Mouse (Mus musculus): ENCODE measurements at regions not wholly inside any gene's neighbourhood (a gene's known extent, or its start where the extent isn't known, plus 50 kb on each side); places are given as distances from the start of the nearest gene placed in this dataset.
A peak's percentile ranks its signal among the peaks of the same experiment; 100 is the strongest.

- no peak for DNase-seq (ENCODE audit: low spot score in 2 of 2)
These were observed 1700.9 kb upstream of the Sel1l start for GRCm38 (mm10) chr12:93549900-93550299.

- DNase-seq (ENCODE audit: low spot score in 2 of 2), result no peak
These were observed 1674.5 kb upstream of the Sel1l start for GRCm38 (mm10) chr12:93523465-93523864.

DNA sequence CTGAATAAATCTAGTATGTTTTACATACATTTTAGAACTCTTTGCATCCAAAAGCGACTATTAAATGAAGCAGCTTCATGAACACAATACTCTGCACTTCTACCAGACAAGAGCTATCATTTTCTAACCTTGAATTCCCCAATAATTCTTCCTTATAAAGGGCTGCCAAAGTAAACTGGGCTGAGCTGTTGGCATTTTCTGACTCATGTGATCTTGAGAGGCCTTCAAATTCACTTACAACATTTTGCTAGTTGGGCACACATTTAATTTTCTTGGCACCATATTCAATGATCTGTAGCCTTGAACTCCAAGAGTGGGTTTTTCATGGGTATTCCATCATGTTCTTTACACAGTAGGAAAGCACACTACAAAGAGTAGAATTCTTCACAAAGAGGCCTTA lies 1637.4 kb upstream of the Sel1l start:
- no peak for DNase-seq (ENCODE audit: low spot score in 2 of 2)

DNA sequence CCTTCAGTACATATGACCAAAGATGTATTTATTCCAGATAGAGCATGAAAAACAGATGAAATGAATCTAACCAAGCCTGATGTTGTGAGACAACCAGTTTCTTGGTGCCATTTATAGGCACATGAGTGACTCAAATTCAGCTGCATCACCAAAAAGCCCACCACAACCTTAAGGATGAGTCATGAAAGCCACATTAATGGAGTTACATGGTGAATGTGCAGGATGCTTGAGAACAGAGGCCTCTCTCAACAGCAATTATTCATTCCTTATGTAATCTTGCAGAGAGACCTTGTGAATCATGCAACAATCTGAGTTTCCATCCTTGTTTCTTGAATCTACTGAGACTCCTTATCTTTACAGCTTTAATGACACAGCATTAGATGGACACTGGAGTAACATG lies 1613.1 kb upstream of the Sel1l start:
- no peak for DNase-seq (ENCODE audit: low spot score in 2 of 2)

- DNase-seq (ENCODE audit: low spot score in 2 of 2), result no peak
These were observed 1600.5 kb upstream of the Sel1l start for GRCm38 (mm10) chr12:93449436-93449835.

DNA sequence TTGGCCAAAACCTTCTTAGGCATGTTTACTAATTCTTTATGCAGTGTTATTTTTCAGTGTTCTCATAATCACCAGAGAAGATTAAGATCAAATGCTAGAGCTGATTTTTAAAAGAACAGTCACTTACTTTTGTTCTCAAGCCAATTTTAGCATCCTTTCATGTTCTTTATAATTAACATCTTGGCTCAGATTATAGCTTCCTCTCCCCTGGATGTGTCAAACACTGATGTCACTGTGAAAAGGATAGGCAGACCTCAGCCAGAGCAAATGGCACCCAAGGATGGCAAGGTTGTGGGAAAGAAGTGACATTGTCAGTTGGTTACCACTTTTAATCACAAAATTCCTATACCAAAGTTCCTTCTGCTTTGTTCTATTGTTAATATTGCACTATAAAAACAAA lies 1580.3 kb upstream of the Sel1l start:
- no peak for DNase-seq (ENCODE audit: low spot score in 2 of 2)

- DNase-seq (ENCODE audit: low spot score in 2 of 2), result no peak
These were observed 1579.0 kb upstream of the Sel1l start for GRCm38 (mm10) chr12:93427988-93428387.

DNA sequence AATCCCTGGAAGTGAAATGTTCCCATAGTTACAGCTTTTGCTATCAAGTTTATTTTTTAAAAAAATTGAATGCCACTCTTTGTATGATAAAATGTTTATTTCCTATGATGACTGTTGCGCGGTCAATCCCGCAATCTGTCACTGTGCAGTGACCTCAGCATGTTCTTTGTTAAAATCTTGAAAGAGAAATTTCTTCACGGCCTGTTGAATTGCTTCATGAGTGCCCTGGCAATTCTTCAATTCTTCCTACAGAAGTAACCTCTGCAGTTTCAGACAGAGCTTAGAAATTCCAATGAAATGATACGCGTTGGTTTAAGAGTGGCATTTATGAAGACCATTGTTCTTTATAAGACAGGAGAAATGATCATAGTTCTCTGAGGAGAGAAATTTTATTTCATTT lies 1567.4 kb upstream of the Sel1l start:
- DNase-seq (ENCODE audit: low spot score in 2 of 2), result no peak

DNA sequence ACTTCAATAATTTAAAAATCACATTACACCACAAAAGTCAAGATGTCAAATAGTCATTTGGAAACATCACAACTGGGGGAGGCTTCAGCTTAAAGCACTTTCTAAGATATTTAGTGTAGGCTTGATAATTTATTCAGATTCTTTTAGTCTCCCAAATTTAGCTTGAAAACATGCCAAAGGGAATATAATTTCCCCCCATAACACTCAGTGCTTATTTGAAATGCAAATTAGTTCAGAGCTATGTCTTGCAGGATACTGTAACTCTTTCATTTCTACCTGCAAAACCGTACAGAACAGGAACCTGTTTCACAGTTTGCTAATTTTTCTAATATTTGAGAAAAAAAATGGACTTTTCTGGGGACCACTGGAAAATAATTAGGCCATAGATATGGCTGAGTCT lies 1566.8 kb upstream of the Sel1l start:
- DNase-seq (ENCODE audit: low spot score in 2 of 2), result no peak

- no peak for DNase-seq (ENCODE audit: low spot score in 2 of 2)
These were observed 1536.6 kb upstream of the Sel1l start for GRCm38 (mm10) chr12:93385578-93385977.

DNA sequence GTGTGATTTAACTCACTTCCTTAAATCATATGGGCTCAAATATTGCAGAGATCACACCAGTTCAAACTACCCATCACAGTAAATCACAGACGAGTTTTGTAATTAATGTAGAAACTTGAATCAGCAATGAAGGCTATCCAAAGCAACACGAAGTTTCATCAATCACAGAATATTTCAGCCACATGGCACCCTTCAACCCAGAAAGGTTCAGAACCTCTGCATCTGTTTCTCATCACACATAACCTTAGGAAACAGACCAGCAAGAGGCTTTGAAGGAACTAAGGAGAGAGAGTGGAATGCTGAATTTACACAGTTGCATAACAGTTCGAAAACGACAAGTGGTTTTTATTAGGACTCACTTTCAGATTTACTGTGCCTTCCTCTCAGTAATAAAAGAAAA lies 1494.0 kb upstream of the Sel1l start:
- no peak for DNase-seq (ENCODE audit: low spot score in 2 of 2)

DNA sequence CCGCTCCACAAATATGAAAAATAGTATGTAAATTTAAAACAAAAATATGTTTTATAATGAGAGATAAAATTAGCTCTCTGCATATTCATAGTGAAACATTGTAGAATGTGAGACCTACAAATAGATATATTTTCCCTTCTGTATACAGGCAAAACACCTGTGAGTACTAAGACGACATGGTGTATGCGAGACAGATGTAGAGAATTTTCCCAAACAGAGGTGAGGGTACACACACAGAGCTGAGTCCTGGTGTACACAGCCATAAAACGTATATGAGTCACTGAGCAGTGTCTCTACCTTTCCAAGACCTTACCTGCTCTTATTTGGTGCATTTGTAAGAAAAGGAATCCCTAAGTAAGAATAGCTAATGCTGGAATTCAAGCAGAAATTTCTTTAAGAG lies 1493.6 kb upstream of the Sel1l start:
- no peak for DNase-seq (ENCODE audit: low spot score in 2 of 2)

- no peak for DNase-seq (ENCODE audit: low spot score in 2 of 2)
These were observed 1486.6 kb upstream of the Sel1l start for GRCm38 (mm10) chr12:93335520-93335919.

GRCm38 (mm10) chr12:93312214-93312613 lies 1463.3 kb upstream of the Sel1l start:
- no peak for DNase-seq (ENCODE audit: low spot score in 2 of 2)

GRCm38 (mm10) chr12:93281816-93282215 lies 1432.9 kb upstream of the Sel1l start:
- no peak for DNase-seq (ENCODE audit: low spot score in 2 of 2)

DNA sequence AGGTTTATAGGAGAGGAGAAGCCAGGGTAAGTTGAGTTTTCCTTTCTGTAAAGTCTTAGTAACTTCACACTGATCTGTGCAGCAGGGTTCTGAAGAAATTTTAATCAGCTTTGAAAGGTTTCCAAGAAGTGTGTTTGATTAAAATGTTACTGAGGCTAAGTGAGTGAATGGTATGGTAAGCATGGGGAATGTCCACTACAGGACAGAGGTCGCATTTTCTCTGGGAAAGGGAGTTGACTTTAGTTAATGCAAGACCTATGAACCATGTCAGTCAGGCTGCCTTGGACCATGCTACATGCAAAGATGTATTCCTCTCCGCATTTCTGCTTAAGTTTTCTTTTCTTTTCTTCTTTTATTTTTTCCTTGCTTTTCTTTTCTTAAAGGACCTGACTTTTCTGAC lies 1424.7 kb upstream of the Sel1l start:
- DNase-seq (ENCODE audit: low spot score in 2 of 2), result no peak

GRCm38 (mm10) chr12:93230237-93230636 lies 1381.3 kb upstream of the Sel1l start:
- no peak for DNase-seq (ENCODE audit: low spot score in 2 of 2)

DNA sequence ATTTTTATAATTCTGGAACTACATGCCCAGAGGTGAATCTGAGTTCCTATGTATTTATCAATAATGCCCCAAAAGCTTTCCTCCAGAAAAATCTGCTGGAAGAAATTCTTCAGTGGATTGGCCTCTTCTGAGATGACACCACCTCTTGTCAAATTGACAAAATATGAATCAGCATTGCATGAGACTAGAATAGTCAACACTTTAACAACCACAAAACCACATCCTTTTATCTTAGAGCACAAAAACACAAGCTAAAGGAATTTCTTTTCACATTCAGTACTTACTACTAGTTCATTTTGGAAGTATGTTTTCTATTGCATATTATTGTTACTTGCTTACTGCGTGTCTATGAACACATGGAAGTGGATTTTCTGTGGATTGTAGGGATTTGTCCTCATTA lies 1377.9 kb upstream of the Sel1l start:
- no peak for DNase-seq (ENCODE audit: low spot score in 2 of 2)

DNA sequence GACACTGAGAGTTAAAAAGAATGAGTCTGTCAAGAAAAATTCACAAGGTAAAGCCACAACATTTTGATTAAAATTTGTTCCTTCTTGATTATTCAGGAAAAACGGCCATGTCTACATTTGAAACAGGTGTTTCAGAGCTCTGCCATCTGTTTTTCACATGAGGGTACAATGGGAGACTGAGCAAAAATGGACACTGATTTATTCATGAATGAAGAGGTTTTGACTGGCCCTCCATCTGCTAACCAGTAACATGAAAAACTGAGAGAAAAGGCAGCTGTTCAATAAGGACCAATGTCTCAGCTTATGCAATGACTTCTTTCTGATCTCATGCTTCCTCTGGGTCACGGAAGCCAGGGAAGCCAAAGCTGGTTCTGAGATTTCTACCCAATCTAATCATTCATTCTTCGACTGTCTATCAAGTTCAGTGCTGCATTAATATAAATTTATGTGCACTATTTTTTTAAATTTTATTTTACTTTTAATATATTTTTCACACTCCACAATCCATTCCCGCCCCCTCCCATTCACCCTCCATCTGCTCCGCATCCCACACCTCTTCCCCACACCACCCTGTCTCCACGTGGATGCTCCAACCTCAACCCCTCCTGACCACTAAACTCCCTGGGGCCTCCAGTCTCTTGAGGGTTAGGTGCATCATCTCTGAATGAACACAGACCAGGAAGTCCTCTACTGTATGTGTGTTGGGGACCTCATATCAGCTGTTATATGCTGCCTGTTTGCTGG lies 1372.4 kb upstream of the Sel1l start:
- no peak for DNase-seq (ENCODE audit: low spot score in 2 of 2)

GRCm38 (mm10) chr12:93207596-93207995 lies 1358.6 kb upstream of the Sel1l start:
- DNase-seq (ENCODE audit: low spot score in 2 of 2), result no peak

GRCm38 (mm10) chr12:93188940-93189339 lies 1340.0 kb upstream of the Sel1l start:
- no peak for DNase-seq (ENCODE audit: low spot score in 2 of 2)

DNA sequence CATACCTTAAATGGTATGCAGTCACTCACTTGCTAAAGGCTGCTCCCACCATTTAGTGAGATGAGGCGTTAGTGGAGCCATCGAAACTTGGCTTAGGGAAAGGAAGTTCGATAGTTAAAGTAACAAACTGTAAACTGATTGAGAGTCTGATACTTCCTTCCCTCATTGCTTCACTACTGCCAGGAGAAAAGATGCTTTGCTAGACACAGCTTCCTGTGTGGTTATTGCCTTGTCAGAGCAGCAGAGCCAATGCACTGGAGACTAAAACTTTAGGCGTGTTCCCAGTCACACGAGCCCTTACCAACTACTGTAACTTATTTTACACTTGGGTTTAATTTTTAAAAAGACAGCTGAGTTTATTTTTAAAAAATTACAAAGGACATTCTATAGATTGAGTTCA lies 1324.8 kb upstream of the Sel1l start:
- no peak for DNase-seq (ENCODE audit: low spot score in 2 of 2)

DNA sequence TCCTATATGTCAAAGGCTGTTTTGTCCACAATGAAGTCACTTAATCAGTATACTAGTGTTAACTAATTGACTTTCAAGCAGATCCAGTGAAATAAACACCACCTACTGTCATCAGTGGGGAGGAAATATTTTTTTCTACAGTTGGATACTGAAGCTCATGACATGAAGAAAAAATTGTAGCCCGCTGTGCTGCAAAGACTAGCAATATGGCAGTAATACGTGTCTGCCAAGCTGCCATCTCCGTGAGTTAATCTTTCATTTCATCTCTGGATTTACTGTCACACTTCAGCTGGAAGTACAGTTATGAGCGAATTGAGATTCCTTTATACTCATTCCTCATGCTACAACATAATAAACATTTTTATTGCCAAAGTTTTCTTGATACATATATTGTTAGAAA lies 1311.3 kb upstream of the Sel1l start:
- DNase-seq (ENCODE audit: low spot score in 2 of 2), result no peak

DNA sequence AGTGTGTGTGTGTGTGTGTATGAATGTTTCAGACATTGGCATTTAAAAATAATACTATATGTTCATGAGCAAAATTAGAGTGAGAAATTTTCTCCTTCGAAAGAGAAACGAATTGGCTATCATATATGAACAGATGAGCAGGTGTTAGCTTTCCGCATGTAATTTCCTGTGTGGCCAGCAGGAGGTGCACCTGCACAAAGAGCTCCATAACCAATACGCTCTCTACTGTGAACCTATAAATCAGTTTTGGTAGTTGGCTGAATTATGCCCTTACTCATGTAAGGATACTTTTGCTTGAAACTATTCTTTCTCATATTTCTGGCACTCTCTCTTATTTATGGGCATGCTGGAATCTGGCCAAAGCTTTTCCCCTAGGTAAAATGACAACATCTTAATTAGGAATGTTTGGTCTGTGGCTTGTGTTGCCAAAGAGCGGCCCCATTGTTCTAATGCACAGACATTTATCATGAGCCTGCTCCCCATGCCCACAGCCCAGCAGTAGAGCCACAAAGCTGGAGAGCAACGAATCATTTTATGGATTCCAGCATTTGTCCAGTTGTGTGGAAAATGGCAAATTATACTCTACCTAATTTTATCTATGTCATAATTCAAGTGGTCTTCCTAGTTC lies 1303.8 kb upstream of the Sel1l start:
- DNase-seq (ENCODE audit: low spot score in 2 of 2), result peak; percentile 6 to 11

Measured in spleen, postnatal 14 days (tissue).